Mouse (Mus musculus) thymus, postnatal 10 days (tissue): ENCODE measurements around the gene Kxd1.
A peak's percentile ranks its signal among the peaks of the same experiment; 100 is the strongest.

Experiments used
- DNase-seq, 2 experiments: peaks; one replicate each; pipeline ENCODE4 v3.0.0; 2021; ENCODE audit warnings: low spot score in 2 of 2

Gene Kxd1

GRCm38 (mm10) chr8:70547762-70548161 is 20.0 kb upstream of the Kxd1 start:
- DNase-seq: no peak

DNA sequence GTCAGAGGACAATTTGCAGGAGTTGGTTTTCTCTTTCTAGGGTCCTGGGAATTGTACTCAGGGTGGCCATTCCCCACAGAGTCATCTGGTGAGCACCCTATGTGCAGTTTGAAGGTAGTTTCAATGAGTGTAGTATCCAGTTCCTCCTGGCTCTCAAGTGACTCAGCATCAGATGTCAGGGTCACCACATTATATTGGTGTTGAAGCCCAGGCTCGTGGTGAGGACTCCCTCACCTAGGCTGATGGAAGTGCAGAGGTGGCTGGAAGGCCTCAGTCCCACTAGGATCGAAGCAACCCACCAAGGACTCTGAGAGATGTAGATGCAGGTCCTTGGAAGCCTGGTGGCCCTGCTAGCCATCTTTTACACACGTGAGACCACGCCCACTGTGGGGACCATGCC is 18.7 kb upstream of the Kxd1 start:
- DNase-seq: no peak

DNA sequence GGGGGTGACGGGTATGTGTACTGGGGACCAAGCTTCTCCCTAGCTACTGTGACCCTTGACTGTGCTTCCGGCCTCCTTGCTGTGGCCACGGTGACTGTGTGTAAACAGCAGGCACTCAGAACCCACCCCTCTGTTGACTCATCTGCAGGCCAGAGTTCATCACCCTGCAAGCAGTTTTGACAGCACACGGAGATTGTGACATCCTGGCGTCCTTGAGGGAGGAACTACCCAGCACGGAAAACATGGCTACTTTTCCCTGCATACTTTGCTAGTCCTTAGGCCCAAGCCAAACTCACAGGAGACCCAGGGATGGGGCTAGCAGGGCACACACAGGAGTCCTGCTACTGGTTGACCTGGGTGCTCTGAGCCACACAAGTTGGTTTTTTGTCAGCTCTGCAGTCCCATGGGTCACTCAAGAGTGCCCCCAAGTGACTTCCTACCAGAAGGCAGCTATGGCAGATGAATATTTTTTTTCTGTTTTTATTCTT is 16.5 kb upstream of the Kxd1 start:
- DNase-seq: peak in 1 of 2 experiments; percentile 35

DNA sequence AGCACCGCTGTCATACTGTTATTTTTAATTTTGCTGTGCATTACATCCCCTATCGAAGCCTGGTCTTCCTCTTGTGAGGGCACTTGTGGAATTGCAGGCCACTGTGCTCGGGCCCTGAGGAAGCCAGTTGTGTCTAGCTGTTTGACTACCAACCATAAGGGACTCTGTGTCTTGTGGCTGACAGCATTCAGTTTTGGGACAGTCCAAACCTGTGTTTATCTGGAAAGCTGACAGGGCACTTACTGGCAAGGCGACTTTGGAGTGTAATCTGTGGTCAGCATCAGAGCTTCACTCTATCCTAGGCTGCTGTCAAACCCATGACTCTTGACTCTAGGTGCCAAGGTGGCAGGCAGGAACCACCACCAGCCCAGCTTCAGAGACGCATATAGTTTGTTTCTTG is 13.3 kb upstream of the Kxd1 start:
- no peak for DNase-seq

DNA sequence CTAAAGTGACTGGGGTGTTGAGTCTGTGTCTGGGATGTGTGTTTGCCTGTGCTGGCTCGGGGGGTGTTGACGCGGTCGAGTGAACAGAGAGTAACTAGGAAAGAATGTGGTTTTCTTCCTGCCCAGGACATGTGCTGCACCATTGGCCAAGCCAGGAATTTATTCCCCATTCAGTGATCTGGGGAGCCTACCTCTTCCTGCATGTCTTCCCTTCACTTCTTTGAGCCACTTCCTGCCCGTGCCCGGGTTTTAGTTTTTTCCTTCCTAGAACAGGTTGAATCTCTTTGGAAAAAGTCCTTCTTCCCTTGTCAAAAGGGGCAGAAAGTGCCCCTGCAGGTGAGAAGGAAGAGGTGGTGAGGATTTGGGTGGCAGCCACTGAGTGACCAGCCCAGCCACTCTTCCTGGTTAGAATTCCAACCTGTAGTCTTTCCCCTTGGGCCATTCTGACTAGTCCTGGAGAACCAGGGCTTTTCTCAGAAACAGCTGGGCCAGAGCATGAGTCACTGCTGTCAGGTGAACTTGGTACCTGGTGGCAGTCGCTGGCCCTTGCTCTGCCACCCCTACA is 12.8 kb upstream of the Kxd1 start:
- no peak for DNase-seq

GRCm38 (mm10) chr8:70540013-70540506 is 12.3 kb upstream of the Kxd1 start:
- DNase-seq: no peak

DNA sequence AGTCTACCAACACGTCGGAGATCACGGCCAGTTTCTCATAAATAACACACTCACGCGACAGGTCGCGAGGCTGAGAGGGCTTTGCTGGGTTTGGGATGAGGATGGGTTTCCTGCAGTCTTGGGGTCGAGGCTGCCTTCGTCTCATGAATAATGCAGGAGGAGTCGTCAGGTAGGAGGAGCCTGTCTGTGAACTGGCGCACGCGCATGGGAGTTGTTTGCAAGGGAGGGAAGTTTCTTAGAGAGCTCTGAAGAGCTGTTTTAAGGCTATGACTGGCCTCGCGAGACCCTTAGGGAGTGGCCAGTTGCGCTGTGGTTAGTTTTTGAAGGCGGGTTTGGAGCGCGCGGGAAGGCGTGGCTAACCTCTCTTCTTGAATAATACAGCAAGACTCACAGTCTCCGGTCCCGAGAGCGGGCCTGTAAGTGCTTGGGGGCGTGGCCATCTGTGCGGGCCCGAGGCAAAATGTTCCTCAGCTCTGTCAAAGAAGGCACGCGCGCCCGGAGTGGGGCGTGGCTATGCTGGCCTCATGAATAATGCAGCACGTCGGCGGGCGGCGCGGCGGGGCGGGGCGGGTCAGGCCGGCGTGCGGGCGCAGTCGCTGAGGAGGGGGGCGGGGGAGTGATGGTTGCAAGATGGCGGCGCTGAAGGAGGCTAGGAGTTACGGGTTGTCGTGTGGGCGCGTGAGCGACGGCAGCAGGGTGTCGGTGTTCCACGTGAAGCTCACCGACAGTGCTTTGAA is 11.5 kb upstream of the Kxd1 start, which contains the start of gene Ell:
Ell (plus strand) TSS at position 381 of the 737 bp plus-strand sequence.
- peak; percentile 99 for DNase-seq

DNA sequence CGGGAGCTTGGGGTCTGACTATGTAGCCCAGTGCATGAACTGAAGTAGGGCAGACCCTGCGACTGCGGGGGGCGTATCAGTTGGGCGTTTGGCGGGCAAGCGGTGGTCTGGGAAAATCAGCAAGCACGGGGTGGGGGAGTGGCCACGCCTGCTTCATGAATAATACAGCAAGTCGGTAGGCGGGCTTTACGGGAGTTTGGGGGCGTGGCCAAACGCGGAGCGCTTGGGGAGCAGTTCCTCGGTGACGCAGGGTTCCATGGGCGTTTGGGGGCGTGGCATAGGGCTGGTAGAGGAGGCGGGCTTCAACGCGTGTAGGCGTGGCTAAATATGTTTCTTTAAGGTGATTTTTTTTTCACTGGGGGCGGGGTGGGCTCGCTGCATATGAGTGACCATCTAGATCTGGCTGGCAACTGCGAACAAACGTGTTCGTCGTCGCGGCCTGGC is 10.9 kb upstream of the Kxd1 start:
- DNase-seq: peak; percentile 99 to 100

DNA sequence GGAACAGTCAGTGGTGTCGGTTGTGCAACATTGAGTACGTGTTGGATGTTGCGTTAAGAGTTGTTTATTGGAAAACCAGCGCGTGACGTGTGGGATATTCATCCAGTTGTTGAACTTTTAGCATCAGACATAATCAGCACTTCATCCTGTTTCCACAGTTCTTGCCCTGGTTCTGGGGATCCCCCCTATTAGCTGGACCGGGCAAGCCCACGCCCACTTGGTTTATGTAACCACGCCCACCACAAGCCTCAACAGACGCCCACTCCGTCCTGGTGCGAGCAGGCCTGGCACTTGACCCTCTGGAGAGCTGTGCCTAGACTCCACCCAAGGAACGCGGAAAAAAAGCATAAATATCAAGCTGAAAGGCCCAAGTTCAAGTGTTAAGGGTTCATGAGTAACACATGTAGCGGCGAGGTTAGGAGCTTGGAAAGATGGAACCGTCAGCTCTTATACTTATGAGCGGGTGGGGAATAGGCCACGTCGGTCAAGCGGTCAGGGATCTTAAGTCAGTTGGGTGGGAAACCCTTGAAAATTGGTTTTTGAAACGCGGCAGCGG is 10.3 kb upstream of the Kxd1 start:
- DNase-seq: peak; percentile 28 to 49

GRCm38 (mm10) chr8:70535701-70536100 is 7.9 kb upstream of the Kxd1 start:
- no peak for DNase-seq

- DNase-seq: no peak
Measured at GRCm38 (mm10) chr8:70535221-70535620, 7.5 kb upstream of the Kxd1 start.

GRCm38 (mm10) chr8:70534281-70534680 is 6.5 kb upstream of the Kxd1 start:
- no peak for DNase-seq

DNA sequence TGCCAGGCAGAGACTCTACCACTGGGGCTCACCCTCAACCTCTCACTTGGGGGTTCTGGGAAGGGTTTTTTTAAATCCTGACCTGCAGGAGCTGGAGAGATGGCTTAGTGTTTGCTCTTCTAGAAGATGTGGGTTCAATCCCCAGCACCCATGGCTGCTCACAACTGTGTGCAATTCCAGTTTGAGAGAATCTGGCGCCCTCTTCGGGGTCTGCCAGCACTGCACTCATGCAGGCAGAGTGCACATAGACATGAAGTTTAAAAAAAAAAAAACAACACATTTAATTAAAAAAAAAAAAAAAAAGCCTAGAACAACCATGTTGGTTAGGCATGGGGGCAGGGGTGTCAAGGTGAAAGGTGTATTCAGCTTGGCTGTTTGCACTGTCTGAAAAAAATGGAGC is 2.6 kb upstream of the Kxd1 start:
- no peak for DNase-seq

- no peak for DNase-seq
Measured at GRCm38 (mm10) chr8:70529741-70530161, 2.0 kb upstream of the Kxd1 start.

- DNase-seq: no peak
Measured at GRCm38 (mm10) chr8:70529299-70529698, 1.5 kb upstream of the Kxd1 start.

- DNase-seq: no peak
Measured at GRCm38 (mm10) chr8:70528182-70528797, 534 bp upstream of the Kxd1 start.

GRCm38 (mm10) chr8:70527111-70527511 is 645 bp downstream of the Kxd1 start:
- no peak for DNase-seq

DNA sequence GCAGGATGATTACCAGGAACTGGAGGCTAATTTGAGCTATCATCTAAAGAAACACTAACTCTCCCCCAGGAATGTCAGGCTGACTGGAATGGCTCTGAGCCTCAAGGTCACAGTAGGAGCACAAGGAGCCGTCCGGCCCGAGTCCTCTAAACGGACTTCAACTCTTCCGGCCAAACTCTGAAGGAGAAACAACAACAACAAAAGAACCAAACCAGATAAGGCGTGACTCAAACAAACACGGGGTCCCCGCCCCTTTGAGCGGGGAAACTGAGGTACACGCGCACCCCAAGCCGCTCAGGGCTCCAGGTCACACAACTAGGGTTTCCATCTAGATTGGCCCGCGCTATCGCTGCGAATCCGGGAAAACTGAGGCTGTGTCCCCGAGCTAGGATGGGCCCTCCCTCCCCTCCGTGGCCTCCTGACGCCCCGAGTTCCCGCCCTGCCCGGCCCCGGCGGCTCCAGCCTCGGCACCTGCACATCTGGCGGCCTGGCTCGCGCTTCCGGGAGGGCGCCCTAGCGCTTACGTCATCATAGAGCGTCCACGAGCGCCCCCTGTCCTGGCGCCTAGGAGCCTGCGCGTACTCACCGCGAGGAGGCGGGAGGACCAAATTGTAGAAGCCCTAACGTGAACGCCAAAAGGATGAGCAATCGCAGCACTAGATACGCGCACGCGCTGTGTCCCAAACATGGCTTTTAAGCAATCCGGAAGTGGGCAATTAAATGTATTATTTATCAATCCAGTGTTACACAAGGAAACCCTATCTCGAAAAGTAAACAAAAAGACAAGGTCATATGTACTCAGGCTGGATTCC is 5.0 kb downstream of the Kxd1 start:
- peak; percentile 93 to 97 for DNase-seq

GRCm38 (mm10) chr8:70519606-70520005 is 8.2 kb downstream of the Kxd1 start:
- DNase-seq: no peak

- DNase-seq: no peak
Measured at GRCm38 (mm10) chr8:70519043-70519442, 8.7 kb downstream of the Kxd1 start.

DNA sequence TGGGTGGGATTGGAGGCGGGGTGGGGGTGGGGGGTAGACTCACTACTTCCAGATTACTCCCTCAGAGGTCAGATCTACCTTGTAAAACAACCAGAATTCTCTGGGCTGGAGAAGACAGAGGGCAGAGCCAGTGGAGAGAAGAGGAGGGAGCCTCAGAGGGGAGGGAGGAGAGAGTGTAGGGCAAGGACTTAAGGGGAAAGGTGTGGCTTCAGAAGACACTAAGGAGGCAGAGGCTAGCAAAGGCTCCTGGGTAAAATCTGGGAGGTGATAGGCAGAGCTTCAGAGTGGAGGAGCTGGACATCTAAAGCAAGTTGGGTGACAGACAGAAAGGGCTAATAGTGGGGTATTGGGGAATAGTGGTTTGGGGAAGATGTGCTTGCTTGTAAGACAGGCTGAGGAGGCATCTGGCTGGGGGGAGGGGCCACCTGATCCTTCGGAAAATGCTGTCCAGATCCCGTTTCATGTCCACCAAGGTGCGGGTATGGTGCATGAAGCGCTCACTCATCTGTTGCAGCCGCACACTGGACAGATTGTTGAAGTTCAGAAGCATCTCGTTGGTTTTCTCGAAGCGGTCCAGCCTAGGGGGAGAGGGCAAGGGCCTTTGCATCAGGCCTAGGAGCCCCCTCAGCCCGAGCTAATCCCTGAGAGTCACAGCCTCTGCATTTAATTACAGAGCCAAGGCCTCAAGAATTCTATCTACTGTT is 9.7 kb downstream of the Kxd1 start:
- no peak for DNase-seq
